Mouse (Mus musculus) forebrain, embryonic 12.5 days (tissue): ENCODE measurements at regions not wholly inside any gene's neighbourhood (a gene's known extent, or its start where the extent isn't known, plus 50 kb on each side); places are given as distances from the start of the nearest gene placed in this dataset.

Source experiments
- ATAC-seq: fragments of 200-750 bp; cut with Nextera tagmentation; 2 replicates; pipeline ENCODE4 v1.8.0; 2017; ENCODE audit warnings: moderate TSS enrichment; ENCODE audit not compliant: low FRiP score
- H3K27ac ChIP-seq: fragments of 300-500 bp; sonication (generic); 2 replicates; pipeline ENCODE4 v1.5.1; 2016; ENCODE audit warnings: mild to moderate bottlenecking
- H3K27me3 ChIP-seq: fragments of 300-500 bp; sonication (generic); 2 replicates; pipeline ENCODE4 v1.6.1; 2016; ENCODE audit warnings: mild to moderate bottlenecking
- H3K36me3 ChIP-seq: fragments of 300-500 bp; sonication (generic); replicated peaks from 2 replicates; pipeline ENCODE4 v1.6.1; 2016; ENCODE audit warnings: mild to moderate bottlenecking
- H3K4me1 ChIP-seq: fragments of 300-500 bp; sonication (generic); 2 replicates; pipeline ENCODE4 v1.6.1; 2016
- H3K4me2 ChIP-seq: fragments of 300-500 bp; sonication (generic); 2 replicates; pipeline ENCODE4 v1.6.1; 2016; ENCODE audit warnings: mild to moderate bottlenecking, moderate library complexity
- H3K4me3 ChIP-seq: fragments of 300-500 bp; sonication (generic); replicated peaks from 2 replicates; pipeline ENCODE4 v1.5.1; 2016; ENCODE audit warnings: mild to moderate bottlenecking
- H3K9ac ChIP-seq: fragments of 300-500 bp; sonication (generic); 2 replicates; pipeline ENCODE4 v1.6.1; 2016; ENCODE audit warnings: mild to moderate bottlenecking
- H3K9me3 ChIP-seq: fragments of 300-500 bp; sonication (generic); 2 replicates; pipeline ENCODE4 v1.6.1; 2016
- WGBS: fragments of 180-500 bp; shearing (Covaris S2); methylation state at CpG from one replicate; pipeline ENCODE4 v1.1.7; 2016; 5-methylcytosine and 5-hydroxymethylcytosine counted together

DNA sequence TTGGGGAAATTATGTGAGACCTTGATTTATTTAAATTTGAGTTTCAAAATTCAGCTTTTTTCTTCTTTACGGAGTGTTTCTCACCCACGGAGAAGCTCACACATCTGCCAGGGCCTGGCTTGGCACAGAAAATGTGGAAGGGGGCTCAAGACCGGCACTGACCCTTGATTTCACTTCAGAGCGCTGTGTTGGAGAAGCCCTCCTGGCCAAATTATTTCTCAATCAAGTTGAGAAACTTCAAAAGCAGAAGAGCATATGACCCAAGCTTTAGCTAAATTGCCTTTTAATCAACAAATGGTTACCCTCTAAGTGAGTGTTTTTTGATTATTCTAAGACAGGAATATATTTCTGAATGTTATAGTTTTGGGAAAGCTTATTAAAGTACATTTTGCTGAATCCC, 197.2 kb upstream of the Rgmb start:
- Histone ChIP-seq H3K9me3 (no peaks in the 10 kb centered on the region), H3K9ac (no peak overlapping the region), H3K4me2 (no peak overlapping the region), H3K27ac (no peak overlapping the region), H3K36me3 (no peaks in the 10 kb centered on the region), H3K4me1 (no peaks in the 10 kb centered on the region), H3K27me3 (no peaks in the 10 kb centered on the region), H3K4me3 (no peak overlapping the region)
- ATAC-seq: no peak
- 94% methylated on average over 4 of the region's 4 CpGs for WGBS

DNA sequence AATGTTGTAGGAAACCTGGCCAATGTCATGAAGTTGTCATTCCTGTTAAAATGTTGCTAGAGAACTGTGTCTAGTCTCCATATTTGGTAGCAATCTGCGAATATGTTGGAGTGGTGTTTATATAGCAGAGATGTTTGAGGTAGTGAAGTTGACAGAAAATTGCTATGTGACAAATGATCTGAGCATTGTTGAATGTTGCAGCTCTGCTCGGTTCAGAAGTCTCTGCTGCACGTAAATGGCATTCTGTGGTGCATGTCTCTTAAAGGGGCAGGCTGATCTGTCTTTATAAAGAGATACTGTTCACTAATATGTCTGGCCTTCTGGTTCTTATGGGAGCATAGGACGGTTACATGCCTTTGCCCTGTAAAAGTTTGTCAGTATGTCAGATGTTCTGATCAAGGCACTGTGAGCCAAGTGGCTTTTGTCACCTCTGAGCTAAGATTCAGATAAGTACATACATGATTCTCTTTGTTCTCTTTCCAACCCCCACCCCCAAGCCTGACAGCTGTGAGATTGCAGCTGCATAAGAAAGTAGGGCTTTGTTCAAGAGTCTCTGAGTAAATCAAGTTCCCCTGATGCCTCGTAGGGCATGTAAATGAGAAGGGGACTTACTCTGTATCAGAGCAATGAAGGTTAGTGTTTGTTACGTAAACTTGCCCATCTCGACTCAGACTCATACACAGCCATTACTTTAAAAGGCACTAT, 174.2 kb upstream of the Rgmb start:
- no peaks in the 10 kb centered on the region for H3K36me3 ChIP-seq
- H3K4me1 ChIP-seq: peaks cover 10% of the 10 kb centered on the region
- H3K4me3 ChIP-seq: no peak overlapping the region
- peak; percentile 83 for ATAC-seq
- no peak overlapping the region for H3K4me2 ChIP-seq
- 29% methylated on average over 7 of the region's 7 CpGs for WGBS
- H3K27me3 ChIP-seq: no peaks in the 10 kb centered on the region
- no peaks in the 10 kb centered on the region for H3K9me3 ChIP-seq
- H3K9ac ChIP-seq: no peak overlapping the region
- peak overlapping the region; percentile 63; the same call in 1 of the 2 replicates for H3K27ac ChIP-seq

DNA sequence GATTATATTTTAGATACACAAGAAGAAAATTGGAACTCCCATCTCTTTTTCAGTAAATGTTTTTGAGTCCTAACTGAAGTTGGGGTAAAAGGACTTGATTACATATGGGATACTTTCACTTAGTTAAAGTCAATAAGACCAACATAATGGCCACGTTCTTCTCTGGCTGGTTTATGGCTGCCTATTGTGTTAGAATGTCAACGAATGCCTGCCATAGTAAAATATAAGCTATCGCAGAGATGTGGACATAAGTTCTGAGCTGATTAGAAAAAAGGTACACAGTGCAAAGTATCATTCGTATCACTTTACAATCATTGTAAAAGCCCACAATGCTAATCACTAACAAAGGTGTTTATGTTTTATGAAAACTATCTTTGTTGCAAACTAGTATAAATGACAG, 173.2 kb upstream of the Rgmb start:
- H3K27ac ChIP-seq: no peak overlapping the region
- H3K9ac ChIP-seq: no peak overlapping the region
- H3K9me3 ChIP-seq: no peaks in the 10 kb centered on the region
- no peaks in the 10 kb centered on the region for H3K36me3 ChIP-seq
- no peaks in the 10 kb centered on the region for H3K27me3 ChIP-seq
- H3K4me3 ChIP-seq: no peak overlapping the region
- peaks cover 10% of the 10 kb centered on the region for H3K4me1 ChIP-seq
- ATAC-seq: no peak
- WGBS: 85% methylated on average over 4 of the region's 4 CpGs
- H3K4me2 ChIP-seq: no peak overlapping the region

DNA sequence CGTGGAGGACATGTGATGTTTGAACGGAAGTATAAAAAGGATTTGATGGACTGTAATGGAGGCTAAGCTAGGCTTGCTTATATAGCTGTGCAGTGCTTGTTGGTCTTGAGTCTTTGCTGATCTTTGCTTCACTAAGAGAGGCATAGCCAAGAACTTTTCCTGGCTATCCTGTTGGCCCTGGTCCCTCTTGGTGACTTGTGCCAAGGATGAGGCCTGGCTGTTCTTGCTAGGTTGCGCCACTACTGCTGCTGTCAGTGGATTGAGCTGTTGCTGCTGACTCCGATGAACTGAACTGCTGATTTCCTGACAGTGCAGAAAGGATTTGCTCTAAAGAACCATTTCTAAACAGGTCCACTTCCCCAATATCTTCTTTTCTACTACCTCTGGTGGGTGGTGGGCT, 167.9 kb upstream of the Rgmb start:
- no peak overlapping the region for H3K9ac ChIP-seq
- H3K4me3 ChIP-seq: no peak overlapping the region
- ATAC-seq: no peak
- H3K4me1 ChIP-seq: peaks cover 14% of the 10 kb centered on the region
- H3K27ac ChIP-seq: no peak overlapping the region
- peaks cover 7% of the 10 kb centered on the region; the same call in 1 of the 2 replicates for H3K9me3 ChIP-seq
- H3K36me3 ChIP-seq: no peaks in the 10 kb centered on the region
- no peak overlapping the region for H3K4me2 ChIP-seq
- WGBS: 94% methylated on average over 4 of the region's 4 CpGs
- H3K27me3 ChIP-seq: no peaks in the 10 kb centered on the region

DNA sequence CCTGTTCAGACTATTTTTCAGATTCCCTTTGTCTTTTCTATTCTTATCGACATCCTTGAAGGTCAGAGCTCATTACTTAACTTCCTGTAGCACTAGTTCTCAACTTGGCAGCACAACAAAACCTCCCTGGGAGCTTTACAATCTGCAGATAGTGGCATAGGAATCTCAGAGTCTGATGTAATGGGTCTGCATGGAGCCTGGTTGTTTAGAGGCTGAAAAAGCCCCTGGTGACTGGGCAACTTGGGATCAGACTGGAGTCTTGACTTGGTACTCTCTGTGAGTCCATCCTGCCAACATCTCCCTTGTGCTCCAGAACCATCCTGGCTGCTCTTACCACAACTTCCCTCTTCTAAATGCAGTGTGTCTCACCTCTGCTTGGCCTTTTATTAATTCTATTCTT, 166.4 kb upstream of the Rgmb start:
- 44% methylated on average over 1 of the region's 1 CpGs for WGBS
- peaks cover 7% of the 10 kb centered on the region; the same call in 1 of the 2 replicates for H3K9me3 ChIP-seq
- no peak overlapping the region for H3K4me3 ChIP-seq
- no peaks in the 10 kb centered on the region for H3K27me3 ChIP-seq
- ATAC-seq: no peak
- H3K4me1 ChIP-seq: peaks cover 23% of the 10 kb centered on the region
- H3K4me2 ChIP-seq: no peak overlapping the region
- H3K27ac ChIP-seq: no peak overlapping the region
- no peak overlapping the region for H3K9ac ChIP-seq
- H3K36me3 ChIP-seq: no peaks in the 10 kb centered on the region

DNA sequence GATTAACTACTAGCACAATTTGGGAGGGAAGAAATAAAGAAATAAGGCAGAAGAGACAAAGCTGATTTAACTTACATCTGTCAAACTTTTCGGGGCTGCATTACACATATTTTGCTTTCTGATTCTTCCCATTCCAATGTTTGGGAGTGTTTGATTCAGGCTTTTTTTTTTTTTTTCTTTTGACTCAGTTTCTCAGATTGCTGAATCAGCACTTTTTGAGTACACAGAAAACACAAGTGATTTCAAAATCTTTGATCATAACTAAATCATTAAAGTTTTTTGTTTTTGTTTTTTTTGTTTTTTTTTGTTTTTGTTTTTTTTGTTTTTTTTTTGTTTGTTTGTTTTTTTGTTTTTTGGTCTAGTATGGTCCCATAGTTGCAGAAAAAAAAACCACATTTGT, 164.7 kb upstream of the Rgmb start:
- Histone ChIP-seq H3K27me3 (no peaks in the 10 kb centered on the region), H3K9ac (no peak overlapping the region), H3K4me2 (no peak overlapping the region), H3K27ac (no peak overlapping the region), H3K9me3 (peaks cover 7% of the 10 kb centered on the region; the same call in 1 of the 2 replicates), H3K36me3 (no peaks in the 10 kb centered on the region), H3K4me3 (no peak overlapping the region), H3K4me1 (peaks cover 41% of the 10 kb centered on the region)
- 85% methylated on average over 1 of the region's 1 CpGs for WGBS
- no peak for ATAC-seq

DNA sequence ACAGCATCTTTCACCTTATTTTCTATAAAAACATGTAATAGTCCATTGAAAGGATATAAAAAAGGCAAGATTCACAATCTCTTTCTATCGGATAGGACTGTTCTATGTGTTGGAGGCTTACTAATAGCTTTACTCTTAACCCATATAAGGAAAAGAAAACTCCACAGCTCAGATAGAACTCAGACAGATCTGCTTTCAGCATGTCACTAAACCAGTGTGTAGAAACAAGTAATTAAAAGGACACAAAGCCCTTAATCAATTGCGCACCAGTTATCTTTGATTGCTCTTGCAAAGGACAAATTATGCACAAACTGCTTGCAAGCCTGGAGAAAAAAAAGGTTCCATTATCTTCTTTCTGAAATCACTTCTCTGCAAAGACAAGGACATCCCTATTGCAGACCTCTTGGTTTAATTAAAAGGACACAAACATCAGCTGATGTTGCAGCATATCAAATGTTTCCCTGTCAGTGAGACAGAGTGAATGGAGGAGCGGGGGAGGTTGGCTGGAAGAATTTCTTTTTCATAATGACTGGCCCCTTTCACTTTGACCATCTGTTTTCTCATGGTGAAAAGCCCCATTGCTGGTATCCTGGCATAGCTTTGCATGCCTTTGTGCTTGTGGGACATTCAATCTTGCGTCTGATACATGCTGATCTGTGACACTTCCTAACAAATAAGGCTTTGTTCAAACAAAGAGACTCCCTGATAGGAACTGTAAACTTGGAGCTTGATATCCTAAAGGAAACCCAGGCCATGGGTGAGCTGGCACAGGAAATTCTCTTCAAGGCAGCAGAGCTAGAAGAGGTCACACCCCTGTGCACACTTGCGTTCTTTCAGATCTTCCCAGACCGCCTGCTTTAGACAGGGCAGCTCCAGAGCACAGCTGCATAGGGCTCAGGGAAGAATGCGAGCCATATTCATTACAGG, 162.8 kb upstream of the Rgmb start:
- Histone ChIP-seq H3K4me3 (no peak overlapping the region), H3K27ac (peak overlapping the region; percentile 87), H3K4me2 (no peak overlapping the region; the same call in 1 of the 2 replicates), H3K27me3 (no peaks in the 10 kb centered on the region), H3K36me3 (no peaks in the 10 kb centered on the region), H3K4me1 (peaks cover 55% of the 10 kb centered on the region), H3K9ac (no peak overlapping the region), H3K9me3 (peaks cover 5% of the 10 kb centered on the region; the same call in 1 of the 2 replicates)
- ATAC-seq: peak; percentile 82
- 7% methylated on average over 7 of the region's 7 CpGs for WGBS

DNA sequence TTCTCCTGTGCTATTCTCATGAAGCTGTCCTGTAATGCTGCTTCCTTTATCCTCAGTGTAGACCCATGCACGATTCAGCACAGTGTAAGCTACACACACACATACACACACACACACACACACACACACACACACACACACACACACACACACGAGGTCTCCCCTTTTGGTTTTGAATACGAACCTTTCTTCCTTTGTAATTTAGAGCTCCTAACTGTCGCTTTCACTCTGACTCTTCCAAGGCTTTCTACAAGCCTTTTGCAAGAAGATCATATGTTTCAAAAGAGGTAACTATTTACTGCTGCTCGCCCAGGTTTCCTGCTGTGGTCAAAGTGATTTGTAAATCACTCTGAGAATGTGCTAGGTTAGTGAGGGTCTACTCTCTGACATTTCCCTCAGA, 161.1 kb upstream of the Rgmb start:
- H3K4me1 ChIP-seq: peaks cover 54% of the 10 kb centered on the region
- ATAC-seq: no peak
- no peak overlapping the region for H3K4me3 ChIP-seq
- H3K4me2 ChIP-seq: no peak overlapping the region
- no peak overlapping the region for H3K9ac ChIP-seq
- 39% methylated on average over 5 of the region's 5 CpGs for WGBS
- H3K36me3 ChIP-seq: no peaks in the 10 kb centered on the region
- no peaks in the 10 kb centered on the region for H3K27me3 ChIP-seq
- no peak overlapping the region for H3K27ac ChIP-seq
- no peaks in the 10 kb centered on the region for H3K9me3 ChIP-seq

DNA sequence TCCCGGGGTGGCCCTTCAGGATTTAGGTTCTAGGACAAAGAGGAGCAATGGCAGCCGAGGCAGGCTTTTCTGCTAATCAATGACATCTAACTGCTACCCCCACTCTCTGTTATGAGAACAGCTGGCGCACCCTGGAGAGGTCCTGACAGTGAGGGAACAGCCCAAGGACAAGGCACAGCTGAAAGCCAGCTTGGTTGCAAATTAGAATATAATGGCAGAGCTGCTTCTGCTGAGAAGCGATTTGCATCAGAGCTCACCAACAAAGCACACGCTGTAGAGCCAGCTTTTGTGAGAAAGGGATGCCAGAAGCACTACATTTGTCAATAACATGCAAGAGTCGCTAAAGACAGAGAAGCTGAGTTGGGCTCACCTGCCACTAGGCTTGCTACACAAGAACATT, 159.5 kb upstream of the Rgmb start:
- H3K36me3 ChIP-seq: no peaks in the 10 kb centered on the region
- peak; percentile 75 for ATAC-seq
- peak overlapping the region; percentile 88 for H3K27ac ChIP-seq
- H3K4me1 ChIP-seq: peaks cover 53% of the 10 kb centered on the region
- H3K4me2 ChIP-seq: peak overlapping the region; percentile 26; the same call in 1 of the 2 replicates
- no peak overlapping the region for H3K4me3 ChIP-seq
- H3K9me3 ChIP-seq: no peaks in the 10 kb centered on the region
- no peak overlapping the region for H3K9ac ChIP-seq
- 2% methylated on average over 6 of the region's 6 CpGs for WGBS
- H3K27me3 ChIP-seq: no peaks in the 10 kb centered on the region

DNA sequence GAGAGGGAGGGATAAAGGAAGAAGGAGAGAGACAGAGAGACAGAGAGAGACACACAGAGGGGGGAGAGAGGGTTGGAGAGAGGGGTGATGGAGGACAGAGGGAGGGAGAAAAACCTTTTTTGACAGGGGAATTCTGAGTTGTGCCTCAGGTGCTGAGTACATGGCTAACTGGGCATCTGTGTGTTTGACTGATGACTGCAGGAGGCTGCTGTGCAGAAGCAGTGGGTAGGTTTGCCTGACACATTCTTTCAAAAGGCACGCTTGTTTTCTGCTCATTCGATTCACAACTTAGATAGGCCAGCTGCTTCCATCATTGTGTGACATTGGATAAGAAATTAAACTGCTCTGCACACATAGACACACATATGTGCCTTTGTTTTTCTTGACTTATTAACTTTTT, 150.7 kb upstream of the Rgmb start:
- H3K9ac ChIP-seq: no peak overlapping the region
- no peaks in the 10 kb centered on the region for H3K36me3 ChIP-seq
- no peak overlapping the region; the same call in 1 of the 2 replicates for H3K27ac ChIP-seq
- H3K9me3 ChIP-seq: no peaks in the 10 kb centered on the region
- H3K4me1 ChIP-seq: peaks cover 10% of the 10 kb centered on the region
- no peaks in the 10 kb centered on the region for H3K27me3 ChIP-seq
- H3K4me3 ChIP-seq: no peak overlapping the region
- 76% methylated on average over 2 of the region's 2 CpGs for WGBS
- H3K4me2 ChIP-seq: no peak overlapping the region
- no peak for ATAC-seq

DNA sequence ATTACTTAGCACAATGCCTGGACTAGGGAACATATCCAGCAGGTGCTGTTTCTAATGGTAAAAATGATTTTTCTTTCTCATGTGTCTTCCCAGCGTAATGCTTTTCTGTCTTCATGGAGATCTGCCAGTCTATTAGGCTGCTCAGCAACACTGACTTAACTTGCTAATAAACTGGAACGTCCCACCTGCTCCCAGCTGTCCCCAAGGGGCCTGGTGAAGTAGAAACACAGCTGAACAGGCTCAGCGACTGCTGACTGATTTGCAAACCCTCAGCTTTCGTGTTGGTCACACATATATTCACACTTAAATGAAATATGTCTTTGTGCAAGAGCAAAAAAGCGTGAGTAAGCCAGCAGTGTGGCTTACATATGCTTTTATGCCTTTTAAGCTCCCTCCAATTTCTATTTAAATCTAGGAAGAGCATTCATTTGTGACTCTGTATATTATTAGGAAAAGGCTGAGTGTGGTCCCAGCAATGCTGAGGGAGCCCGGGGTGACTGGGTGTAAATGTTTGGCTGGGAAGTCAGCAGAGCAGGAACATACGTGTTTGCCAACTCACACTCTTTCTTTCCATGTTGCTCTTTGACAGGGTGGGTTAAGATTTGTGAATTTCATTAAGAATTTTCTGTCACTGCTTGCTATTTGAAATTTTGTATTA, 146.7 kb upstream of the Rgmb start:
- no peak overlapping the region for H3K9ac ChIP-seq

DNA sequence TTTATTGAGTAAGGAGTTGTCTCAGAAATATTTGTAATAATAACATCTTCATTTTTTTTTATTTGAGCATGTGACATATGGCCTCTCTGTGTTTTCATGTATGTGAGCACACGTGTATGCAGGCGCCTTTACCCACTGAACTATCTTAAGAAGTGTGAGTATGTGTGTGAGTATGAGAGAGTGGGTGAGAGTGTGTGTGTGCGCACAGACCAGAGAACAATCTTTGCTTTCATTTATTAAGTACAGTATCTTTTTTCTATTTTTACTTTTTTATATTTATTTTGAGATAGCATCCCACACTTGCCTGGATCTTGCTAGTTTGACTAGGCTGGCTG, 140.5 kb upstream of the Rgmb start:
- H3K27ac ChIP-seq: no peak overlapping the region
- no peak overlapping the region for H3K4me2 ChIP-seq
- H3K4me1 ChIP-seq: no peaks in the 10 kb centered on the region
- H3K4me3 ChIP-seq: no peak overlapping the region
- WGBS: 98% methylated on average over 3 of the region's 3 CpGs
- ATAC-seq: no peak
- no peaks in the 10 kb centered on the region for H3K9me3 ChIP-seq
- H3K9ac ChIP-seq: no peak overlapping the region
- H3K36me3 ChIP-seq: no peaks in the 10 kb centered on the region
- H3K27me3 ChIP-seq: no peaks in the 10 kb centered on the region

More for the DNA sequence above, 146.7 kb upstream of the Rgmb start:
- peak overlapping the region; percentile 71 for H3K27ac ChIP-seq
- no peak overlapping the region for H3K4me2 ChIP-seq
- WGBS: 34% methylated on average over 7 of the region's 7 CpGs
- H3K9me3 ChIP-seq: no peaks in the 10 kb centered on the region
- peaks cover 10% of the 10 kb centered on the region for H3K4me1 ChIP-seq
- no peaks in the 10 kb centered on the region for H3K27me3 ChIP-seq
- ATAC-seq: peak; percentile 94
- H3K36me3 ChIP-seq: no peaks in the 10 kb centered on the region
- no peak overlapping the region for H3K4me3 ChIP-seq
